Mouse (Mus musculus) small intestine, adult 2 months (tissue): Measurements from ENCODE around the gene Lmbr1l. TPM values are rescaled to one million over a fixed set of nuclear protein-coding genes. Genes with fewer than 3 reads are reported as not detected.
A peak's percentile ranks its signal among the peaks of the same experiment; 100 is the strongest.
"Not testable (repeated sequence)": the region's sequence is repeated elsewhere in the genome, so short reads cannot be mapped to it uniquely, and the experiment has no call there.

Source experiments
- H3K27ac ChIP-seq: fragments of 200-500 bp; 2 replicates; pipeline ENCODE4 v1.5.1; 2012; ENCODE audit warnings: low read depth, low read length, control low read depth, inconsistent platforms; ENCODE audit not compliant: insufficient read depth
- H3K27me3 ChIP-seq: fragments of 200-500 bp; 2 replicates; pipeline ENCODE4 v1.6.1; 2012; ENCODE audit warnings: mild to moderate bottlenecking, moderate library complexity, low read length, inconsistent platforms; ENCODE audit not compliant: control insufficient read depth, insufficient read depth
- H3K36me3 ChIP-seq: fragments of 200-500 bp; 2 replicates; pipeline ENCODE4 v1.6.1; 2012; ENCODE audit warnings: mild to moderate bottlenecking, low read length, control low read depth, inconsistent platforms; ENCODE audit not compliant: control insufficient read depth, insufficient read depth
- H3K4me1 ChIP-seq: fragments of 200-500 bp; 2 replicates; pipeline ENCODE4 v1.6.1; 2012; ENCODE audit warnings: low read length, inconsistent platforms, mixed read lengths; ENCODE audit not compliant: control insufficient read depth, insufficient read depth, insufficient read length
- H3K4me3 ChIP-seq: fragments of 200-500 bp; 2 replicates; pipeline ENCODE4 v1.5.1; 2012; ENCODE audit warnings: low read depth, mild to moderate bottlenecking, control low read depth, inconsistent platforms, low read length, moderate library complexity
- CTCF ChIP-seq: fragments of 200-500 bp; IDR thresholded peaks from 2 replicates; pipeline ENCODE4 v1.5.1; 2012; ENCODE audit warnings: low read depth, mild to moderate bottlenecking, control low read depth, inconsistent platforms, low read length, moderate library complexity, mixed read lengths; ENCODE audit not compliant: insufficient replicate concordance, insufficient read length; ENCODE audit errors: extremely low read depth
- POLR2A ChIP-seq: fragments of 200-500 bp; IDR thresholded peaks from 2 replicates; pipeline ENCODE4 v1.6.1; 2012; ENCODE audit warnings: low read depth, mild to moderate bottlenecking, control low read depth, inconsistent platforms, low read length, moderate library complexity
- WGBS: fragments of 180-500 bp; shearing (Covaris S2); methylation state at CpG from one replicate; pipeline ENCODE4 v1.1.7; 2018; 5-methylcytosine and 5-hydroxymethylcytosine counted together
- polyA plus RNA-seq: library from polyadenylated mRNA; depleted of rRNA; stranded (reverse); fragments of >200 nt; gene quantifications from 2 replicates; pipeline ENCODE4 v1.2.3, GENCODE M21; 2012

Lmbr1l gene
- polyA plus RNA-seq, 1 experiment = 395 TPM

DNA sequence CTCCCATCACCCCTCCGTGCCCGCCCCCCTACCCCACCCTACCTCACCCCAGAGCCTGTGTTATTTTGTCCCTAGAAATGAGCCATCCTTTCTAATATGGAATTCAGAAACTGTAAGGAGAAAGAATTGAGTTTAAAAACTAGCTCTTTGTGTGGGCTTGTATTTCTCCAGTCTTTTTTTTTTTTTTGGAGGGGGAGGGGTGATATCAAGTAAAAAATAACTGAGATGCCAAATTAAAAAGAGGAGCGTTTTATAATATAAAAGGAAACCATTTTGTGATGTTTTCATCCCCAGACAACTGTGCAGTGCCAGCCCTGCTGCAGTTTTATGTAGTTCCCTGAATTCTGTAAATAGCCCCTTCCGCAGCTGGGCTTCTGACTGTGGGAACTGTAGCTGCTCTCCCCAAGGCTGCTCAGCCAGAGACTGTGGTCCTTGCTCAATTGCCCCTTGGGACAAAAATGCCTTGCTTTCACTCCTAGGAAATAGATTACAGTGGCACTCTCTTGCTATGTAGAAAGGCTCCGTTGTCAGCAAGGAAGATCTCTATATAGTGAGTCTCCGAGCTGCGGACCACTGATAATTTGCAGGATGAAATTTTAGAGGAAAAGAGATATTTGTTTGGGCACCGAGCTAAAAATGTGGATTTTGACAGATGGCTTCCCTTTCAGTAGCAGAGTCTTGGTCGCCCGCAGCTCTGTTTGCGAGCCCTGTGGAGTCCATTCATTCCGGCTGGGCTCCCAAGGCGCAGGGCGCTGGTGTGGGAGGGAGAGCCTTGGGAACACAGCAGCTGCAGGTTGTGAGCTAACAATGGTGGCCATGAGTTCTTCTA is 36.6 kb upstream of the Lmbr1l start:
- 0 out of 2 replicates have a peak, but pooled peaks cover 2% of the 10 kb centered on the region for H3K4me1 ChIP-seq
- H3K27me3 ChIP-seq = no peaks in the 10 kb centered on the region
- H3K27ac ChIP-seq = no peak overlapping the region
- no peaks in the 10 kb centered on the region for H3K36me3 ChIP-seq
- no peak overlapping the region for H3K4me3 ChIP-seq
- WGBS = 60% methylated on average over 14 of the region's 14 CpGs
- TF ChIP-seq CTCF (no peak), POLR2A (no peak)

DNA sequence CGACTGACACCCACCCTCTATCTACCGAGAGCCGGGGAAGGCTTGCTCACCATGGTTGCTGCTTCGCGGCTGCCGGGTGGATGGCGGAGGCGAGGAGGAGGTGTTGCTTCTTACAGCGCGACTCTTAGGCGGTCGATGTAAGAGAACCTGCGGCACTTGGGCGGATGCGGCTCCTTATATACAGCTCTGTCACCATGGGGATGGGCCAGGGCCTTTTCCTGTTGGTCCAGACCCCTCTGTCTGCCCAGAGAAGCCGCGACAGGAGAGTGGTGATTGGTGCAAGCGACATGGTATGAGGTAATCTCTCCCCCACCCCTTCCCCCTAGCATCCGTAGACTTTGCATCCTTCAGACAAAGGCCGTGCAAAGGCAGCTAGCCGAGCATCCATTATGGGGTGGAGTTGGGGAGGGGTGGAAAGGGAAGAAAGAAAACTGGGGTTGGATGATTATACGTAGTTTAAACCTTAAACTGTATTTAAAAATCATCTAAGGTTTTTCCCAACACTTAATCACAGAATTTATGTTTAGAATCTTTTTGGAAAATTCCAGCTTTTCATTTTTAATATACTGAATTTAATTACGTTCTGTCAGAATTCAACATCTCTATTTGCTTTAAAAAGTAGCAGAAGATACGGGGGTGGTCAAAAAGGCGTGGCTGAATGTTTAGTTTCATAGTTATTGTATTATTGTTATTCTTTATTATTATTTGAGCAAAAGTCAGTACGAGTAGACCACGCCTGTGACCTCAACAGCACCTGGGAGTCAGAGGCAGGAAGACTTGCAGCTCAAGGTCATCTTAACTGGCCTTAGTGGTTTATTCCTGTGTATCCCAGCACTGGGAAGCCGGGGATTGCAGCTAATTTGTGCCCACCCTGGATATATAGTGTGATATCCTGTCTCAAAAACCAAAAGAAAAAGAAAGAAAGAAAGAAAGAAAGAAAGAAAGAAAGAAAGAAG is 35.6 kb upstream of the Lmbr1l start, which contains the start of the genes Gm49450 and Tuba1a:
Gene Gm49450 (minus strand): TSS at position 151 of the 956 bp plus-strand sequence.
Gene Tuba1a (minus strand): TSS at position 303 of the 956 bp plus-strand sequence.
- no peaks in the 10 kb centered on the region for H3K27me3 ChIP-seq
- peak within 1 kb of the TSS; percentile 75 for H3K27ac ChIP-seq
- peak within 1 kb of the TSS; percentile 66 for H3K4me3 ChIP-seq
- TF ChIP-seq CTCF (no peak), POLR2A (peak; percentile 80)
- 0 out of 2 replicates have a peak, but pooled peaks cover 2% of the 10 kb centered on the region for H3K4me1 ChIP-seq
- no peaks in the 10 kb centered on the region for H3K36me3 ChIP-seq
- 5% methylated on average over 28 of the region's 28 CpGs for WGBS

GRCm38 (mm10) chr15:98952751-98953400 is 34.8 kb upstream of the Lmbr1l start:
- no peaks in the 10 kb centered on the region for H3K36me3 ChIP-seq
- WGBS = under 1% methylated on average over 41 of the region's 41 CpGs
- H3K27me3 ChIP-seq = no peaks in the 10 kb centered on the region
- H3K4me1 ChIP-seq = 0 out of 2 replicates have a peak, but pooled peaks cover 2% of the 10 kb centered on the region
- H3K4me3 ChIP-seq = peak overlapping the region; percentile 66
- peak; percentile 50; the same call in 1 of the 2 replicates for TF ChIP-seq CTCF
- TF ChIP-seq POLR2A = peak; percentile 11; the same call in 1 of the 2 replicates
- peak overlapping the region; percentile 75 for H3K27ac ChIP-seq

DNA sequence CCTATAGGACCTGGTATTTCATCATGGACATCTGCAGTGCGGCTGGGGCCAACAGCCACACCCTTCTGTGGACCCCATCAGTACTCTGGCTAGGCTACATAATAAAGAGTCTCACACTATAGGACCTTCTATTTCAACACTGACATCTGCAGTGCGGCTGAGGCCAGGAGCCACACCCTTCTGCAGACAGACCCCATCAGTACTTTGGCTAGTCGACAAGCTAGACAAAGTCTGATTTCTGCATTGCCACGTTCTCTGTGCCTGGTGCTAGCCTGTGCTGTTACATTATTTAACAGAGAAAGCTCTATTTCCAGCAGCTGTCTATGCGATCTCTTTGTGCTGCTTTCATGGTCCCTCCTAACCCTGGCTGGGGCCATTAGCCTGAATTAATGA is 34.0 kb upstream of the Lmbr1l start:
- Histone ChIP-seq H3K27me3 (no peaks in the 10 kb centered on the region), H3K4me1 (0 out of 2 replicates have a peak, but pooled peaks cover 2% of the 10 kb centered on the region), H3K27ac (no peak overlapping the region), H3K36me3 (no peaks in the 10 kb centered on the region), H3K4me3 (peak overlapping the region; percentile 44; the same call in 1 of the 2 replicates)
- TF ChIP-seq POLR2A (no peak), CTCF (no peak)
- WGBS = 32% methylated on average over 5 of the region's 5 CpGs

DNA sequence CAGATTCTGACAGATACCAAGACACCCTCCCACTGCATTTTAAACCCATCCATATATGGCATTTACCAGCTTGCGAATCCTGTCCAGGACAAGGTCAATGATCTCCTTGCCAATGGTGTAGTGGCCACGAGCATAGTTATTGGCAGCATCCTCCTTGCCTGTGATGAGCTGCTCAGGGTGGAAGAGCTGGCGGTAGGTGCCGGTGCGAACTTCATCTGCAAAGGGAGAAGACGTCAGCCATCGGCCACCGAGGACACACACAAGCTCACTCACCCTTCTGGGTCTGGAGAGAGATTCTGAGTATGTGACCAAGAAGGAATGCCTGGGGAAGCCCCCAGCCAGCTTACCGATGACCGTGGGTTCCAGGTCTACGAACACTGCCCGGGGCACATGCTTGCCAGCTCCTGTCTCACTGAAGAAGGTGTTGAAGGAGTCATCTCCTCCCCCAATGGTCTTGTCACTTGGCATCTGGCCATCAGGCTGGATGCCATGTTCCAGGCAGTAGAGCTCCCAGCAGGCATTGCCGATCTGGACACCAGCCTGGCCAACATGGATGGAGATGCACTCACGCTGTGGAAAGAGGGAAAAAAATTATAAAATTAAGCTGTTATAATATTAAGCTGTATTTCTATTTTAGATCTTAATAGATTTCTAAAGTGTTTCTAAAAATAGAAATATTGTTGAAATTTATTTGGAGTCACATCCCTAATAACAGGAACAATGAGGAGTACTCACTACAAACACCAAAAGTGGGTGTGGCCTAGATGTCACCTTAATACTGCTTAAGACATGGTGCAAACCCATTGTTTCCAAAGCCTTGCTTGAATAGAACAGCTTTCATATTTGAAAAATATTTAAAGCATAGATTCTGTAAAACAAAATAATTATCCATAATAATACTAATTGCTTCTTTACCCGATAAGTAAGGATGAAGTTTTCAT is 33.4 kb upstream of the Lmbr1l start:
- not testable (repeated sequence) for H3K27me3 ChIP-seq, H3K36me3 ChIP-seq, H3K27ac ChIP-seq, H3K4me1 ChIP-seq, H3K4me3 ChIP-seq
- 85% methylated on average over 11 of the region's 15 CpGs for WGBS

- Histone ChIP-seq H3K4me1 (0 out of 2 replicates have a peak, but pooled peaks cover 2% of the 10 kb centered on the region), H3K36me3 (no peaks in the 10 kb centered on the region), H3K27me3 (no peaks in the 10 kb centered on the region), H3K27ac (no peak overlapping the region), H3K4me3 (no peak overlapping the region)
- no peak for TF ChIP-seq POLR2A
- no peak for TF ChIP-seq CTCF
- 72% methylated on average over 3 of the region's 3 CpGs for WGBS
Observed at GRCm38 (mm10) chr15:98949607-98949892, 31.5 kb upstream of the Lmbr1l start.
